Mouse (Mus musculus): Measurements from ENCODE around the gene Mpzl2. TPM values are rescaled to one million over a fixed set of nuclear protein-coding genes. Genes with fewer than 3 reads are reported as not detected.

Mpzl2 gene
- total and polyA plus RNA-seq, 2 experiments, result 20.5 to 29.9 TPM

GRCm38 (mm10) chr9:45009180-45010078 lies 30.2 kb upstream of the Mpzl2 start, which contains the start of gene Cd3e:
Cd3e (minus strand) TSS chr9:45009627.
- Histone ChIP-seq H3K27ac (replicated peaks; ENCODE audit: insufficient read depth, low read depth, low read length) (no peak within 1 kb of the TSS), H3K9ac (ENCODE audit: low read depth, low read length) (no peak within 1 kb of the TSS), H3K79me2 (ENCODE audit: control insufficient read depth, insufficient read depth, low read length) (no peaks in the 10 kb centered on the region), H3K36me3 (ENCODE audit: control insufficient read depth, insufficient read depth, low read length) (no peaks in the 10 kb centered on the region), H3K27me3 (ENCODE audit: control insufficient read depth, insufficient read depth, low read length) (peaks cover 4% of the 10 kb centered on the region; the same call in 1 of the 2 replicates), H3K4me3 (ENCODE audit: insufficient read depth, low read depth, low read length) (0 out of 2 replicates have a peak within 1 kb of the TSS, but pooled peaks have one; percentile 8), H3K4me1 (ENCODE audit: control insufficient read depth, insufficient read depth, low read length) (no peaks in the 10 kb centered on the region)
- DNase-seq (ENCODE audit: extremely low read depth, low read depth, low spot score), result no peak
- TF ChIP-seq CTCF (IDR thresholded peaks at IDR 0.05; ENCODE audit: low read depth, low read length) (no peak), POLR2A (IDR thresholded peaks at IDR 0.05; ENCODE audit: extremely low read depth, insufficient read depth, low read length) (no peak)
- WGBS, result 89% methylated on average over 19 of the region's 19 CpGs

- DNase-seq (ENCODE audit: extremely low read depth, low read depth, low spot score), result no peak
- Histone ChIP-seq H3K4me3 (ENCODE audit: insufficient read depth, low read depth, low read length) (no peak overlapping the region), H3K79me2 (ENCODE audit: control insufficient read depth, insufficient read depth, low read length) (no peaks in the 10 kb centered on the region), H3K27ac (replicated peaks; ENCODE audit: insufficient read depth, low read depth, low read length) (no peak overlapping the region), H3K9ac (ENCODE audit: low read depth, low read length) (no peak overlapping the region), H3K36me3 (ENCODE audit: control insufficient read depth, insufficient read depth, low read length) (no peaks in the 10 kb centered on the region), H3K4me1 (ENCODE audit: control insufficient read depth, insufficient read depth, low read length) (no peaks in the 10 kb centered on the region), H3K27me3 (ENCODE audit: control insufficient read depth, insufficient read depth, low read length) (peaks cover 4% of the 10 kb centered on the region; the same call in 1 of the 2 replicates)
- WGBS, result 69% methylated on average over 4 of the region's 4 CpGs
- TF ChIP-seq CTCF (IDR thresholded peaks at IDR 0.05; ENCODE audit: low read depth, low read length), result no peak
- TF ChIP-seq POLR2A (IDR thresholded peaks at IDR 0.05; ENCODE audit: extremely low read depth, insufficient read depth, low read length), result no peak
Measured at GRCm38 (mm10) chr9:45010461-45010860, 29.1 kb upstream of the Mpzl2 start.

GRCm38 (mm10) chr9:45011291-45011690 lies 28.3 kb upstream of the Mpzl2 start:
- TF ChIP-seq POLR2A (IDR thresholded peaks at IDR 0.05; ENCODE audit: extremely low read depth, insufficient read depth, low read length), result no peak
- no peak overlapping the region for H3K9ac ChIP-seq (ENCODE audit: low read depth, low read length)
- no peak overlapping the region for H3K27ac ChIP-seq (replicated peaks; ENCODE audit: insufficient read depth, low read depth, low read length)
- peaks cover 4% of the 10 kb centered on the region; the same call in 1 of the 2 replicates for H3K27me3 ChIP-seq (ENCODE audit: control insufficient read depth, insufficient read depth, low read length)
- no peaks in the 10 kb centered on the region for H3K36me3 ChIP-seq (ENCODE audit: control insufficient read depth, insufficient read depth, low read length)
- no peaks in the 10 kb centered on the region for H3K4me1 ChIP-seq (ENCODE audit: control insufficient read depth, insufficient read depth, low read length)
- H3K4me3 ChIP-seq (ENCODE audit: insufficient read depth, low read depth, low read length), result no peak overlapping the region
- no peak for DNase-seq (ENCODE audit: extremely low read depth, low read depth, low spot score)
- 48% methylated on average over 6 of the region's 6 CpGs for WGBS
- H3K79me2 ChIP-seq (ENCODE audit: control insufficient read depth, insufficient read depth, low read length), result no peaks in the 10 kb centered on the region

GRCm38 (mm10) chr9:45014879-45015278 lies 24.7 kb upstream of the Mpzl2 start:
- H3K9ac ChIP-seq (ENCODE audit: low read depth, low read length), result no peak overlapping the region
- H3K36me3 ChIP-seq (ENCODE audit: control insufficient read depth, insufficient read depth, low read length), result no peaks in the 10 kb centered on the region
- H3K4me3 ChIP-seq (ENCODE audit: insufficient read depth, low read depth, low read length), result no peak overlapping the region
- TF ChIP-seq CTCF (IDR thresholded peaks at IDR 0.05; ENCODE audit: low read depth, low read length) (no peak), POLR2A (IDR thresholded peaks at IDR 0.05; ENCODE audit: extremely low read depth, insufficient read depth, low read length) (no peak)
- H3K4me1 ChIP-seq (ENCODE audit: control insufficient read depth, insufficient read depth, low read length), result no peaks in the 10 kb centered on the region
- no peaks in the 10 kb centered on the region for H3K79me2 ChIP-seq (ENCODE audit: control insufficient read depth, insufficient read depth, low read length)
- no peak overlapping the region for H3K27ac ChIP-seq (replicated peaks; ENCODE audit: insufficient read depth, low read depth, low read length)
- WGBS, result 40% methylated on average over 2 of the region's 2 CpGs
- no peaks in the 10 kb centered on the region for H3K27me3 ChIP-seq (ENCODE audit: control insufficient read depth, insufficient read depth, low read length)
- no peak for DNase-seq (ENCODE audit: extremely low read depth, low read depth, low spot score)

DNA sequence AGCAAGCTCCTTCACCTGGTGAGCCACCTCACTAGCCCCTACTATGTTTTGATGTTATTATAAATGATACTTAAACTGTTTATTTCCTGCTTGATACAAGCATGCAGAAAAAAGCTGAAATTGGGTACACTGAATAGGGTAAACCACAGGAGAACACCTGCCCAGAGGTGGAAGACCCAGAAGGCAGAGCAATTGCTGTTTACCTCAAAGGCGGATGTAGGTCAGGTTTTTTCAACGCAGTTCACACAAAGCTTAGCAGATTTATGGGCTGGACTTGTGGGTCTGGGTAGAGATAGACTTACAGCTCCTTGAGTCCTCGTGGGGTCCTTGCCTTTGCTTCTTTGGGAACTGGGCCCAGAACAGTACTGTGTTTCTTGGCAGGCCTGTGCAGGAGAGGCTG lies 23.8 kb upstream of the Mpzl2 start:
- H3K9ac ChIP-seq (ENCODE audit: low read depth, low read length), result no peak overlapping the region
- 75% methylated on average over 3 of the region's 3 CpGs for WGBS
- H3K27me3 ChIP-seq (ENCODE audit: control insufficient read depth, insufficient read depth, low read length), result no peaks in the 10 kb centered on the region
- TF ChIP-seq CTCF (IDR thresholded peaks at IDR 0.05; ENCODE audit: low read depth, low read length), result no peak
- TF ChIP-seq POLR2A (IDR thresholded peaks at IDR 0.05; ENCODE audit: extremely low read depth, insufficient read depth, low read length), result no peak
- no peaks in the 10 kb centered on the region for H3K4me1 ChIP-seq (ENCODE audit: control insufficient read depth, insufficient read depth, low read length)
- no peak overlapping the region for H3K27ac ChIP-seq (replicated peaks; ENCODE audit: insufficient read depth, low read depth, low read length)
- no peak for DNase-seq (ENCODE audit: extremely low read depth, low read depth, low spot score)
- H3K36me3 ChIP-seq (ENCODE audit: control insufficient read depth, insufficient read depth, low read length), result no peaks in the 10 kb centered on the region
- H3K79me2 ChIP-seq (ENCODE audit: control insufficient read depth, insufficient read depth, low read length), result no peaks in the 10 kb centered on the region
- no peak overlapping the region for H3K4me3 ChIP-seq (ENCODE audit: insufficient read depth, low read depth, low read length)

- no peak overlapping the region for H3K9ac ChIP-seq (ENCODE audit: low read depth, low read length)
- H3K27me3 ChIP-seq (ENCODE audit: control insufficient read depth, insufficient read depth, low read length), result no peaks in the 10 kb centered on the region
- H3K4me1 ChIP-seq (ENCODE audit: control insufficient read depth, insufficient read depth, low read length), result no peaks in the 10 kb centered on the region
- DNase-seq (ENCODE audit: extremely low read depth, low read depth, low spot score), result no peak
- TF ChIP-seq CTCF (IDR thresholded peaks at IDR 0.05; ENCODE audit: low read depth, low read length) (no peak), POLR2A (IDR thresholded peaks at IDR 0.05; ENCODE audit: extremely low read depth, insufficient read depth, low read length) (no peak)
- H3K27ac ChIP-seq (replicated peaks; ENCODE audit: insufficient read depth, low read depth, low read length), result no peak overlapping the region
- H3K4me3 ChIP-seq (ENCODE audit: insufficient read depth, low read depth, low read length), result no peak overlapping the region
- WGBS, result 87% methylated on average over 11 of the region's 11 CpGs
- H3K36me3 ChIP-seq (ENCODE audit: control insufficient read depth, insufficient read depth, low read length), result no peaks in the 10 kb centered on the region
- H3K79me2 ChIP-seq (ENCODE audit: control insufficient read depth, insufficient read depth, low read length), result no peaks in the 10 kb centered on the region
Measured at GRCm38 (mm10) chr9:45018031-45018430, 21.6 kb upstream of the Mpzl2 start.

Measured in liver, adult 2 months (tissue).